ENCODE assay signal across 8 mouse cellular contexts in genomic region chr2:51148975-51149374, GRCm38 (mm10). TPM values are rescaled to one million over a fixed set of nuclear protein-coding genes. Genes with fewer than 3 reads are reported as not detected.
DNase-seq lines count a peak whose midpoint lies in the region; ATAC-seq lines count a peak whose summit lies in the region.

Rnd3 (minus strand) TSS chr2:51149111.

- H3K4me2 ChIP-seq in hindbrain, embryonic 12.5 days (replicated peaks), result peak within 1 kb of the TSS; percentile 71

- ATAC-seq in hindbrain, embryonic 12.5 days (ENCODE audit: low FRiP score), result peak; percentile 84

- peak within 1 kb of the TSS; percentile 86 for H3K4me3 ChIP-seq in hindbrain, embryonic 12.5 days

- H3K27me3 ChIP-seq in hindbrain, embryonic 12.5 days, result no peaks in the 10 kb centered on the region

- peak; percentile 99 for DNase-seq in NIH3T3 (ENCODE audit: low read depth)
- DNase-seq in cerebellum, adult 9-11 months, result peak; percentile 91
- peak; percentile 89 to 93 for DNase-seq in frontal cortex, postnatal 14 days (ENCODE audit: low spot score in 2 of 2)
- DNase-seq in layer of hippocampus, postnatal 25 days (ENCODE audit: extremely low spot score in 1 of 2, low spot score in 1 of 2), result peak; percentile 78 to 87
- DNase-seq in lung, postnatal 14 days, result peak; percentile 97
- DNase-seq in ovary, postnatal 36 days (ENCODE audit: low spot score), result peak; percentile 97
- peak; percentile 77 for DNase-seq in thymus, postnatal 14 days

- under 1% methylated on average over 25 of the region's 25 CpGs for WGBS in hindbrain, embryonic 12.5 days

- H3K4me1 ChIP-seq in hindbrain, embryonic 12.5 days, result peaks cover 12% of the 10 kb centered on the region

- H3K27ac ChIP-seq in hindbrain, embryonic 12.5 days, result peak within 1 kb of the TSS; percentile 94

- H3K9me3 ChIP-seq in hindbrain, embryonic 12.5 days (replicated peaks), result no peaks in the 10 kb centered on the region

- H3K9ac ChIP-seq in hindbrain, embryonic 12.5 days, result peak within 1 kb of the TSS; percentile 97

- no peaks in the 10 kb centered on the region for H3K36me3 ChIP-seq in hindbrain, embryonic 12.5 days

RNA-seq across cellular contexts. Expression of gene Rnd3, which starts in this region (rescaled TPM):
- 321 and 363 TPM in 2 replicates for polyA plus RNA-seq in hindbrain, embryonic 12.5 days (2016; fragmentation: Nextera tagmentation; extraction: Ambion mirVana)
- total RNA-seq in layer of hippocampus, postnatal 25 days (2021), result 10 to 100 TPM; 13.0 to 14.9 TPM

Comparison
In these comparisons a context has a peak if more than half of its experiments do, and no peak if none do; other contexts are left out.
1. Peak in every context shown above with its lines: DNase-seq, ATAC-seq, H3K4me3 ChIP-seq and H3K27ac ChIP-seq.